Mouse (Mus musculus): ENCODE data around the gene Fggy.

Fggy gene

GRCm38 (mm10) chr4:95664327-95664726, 107.0 kb downstream of the Fggy start:
- DNase-seq (ENCODE audit: low read depth, low spot score) = no peak

- DNase-seq (ENCODE audit: low read depth, low spot score) = no peak
Measured at GRCm38 (mm10) chr4:95666284-95666889, 109.1 kb downstream of the Fggy start.

GRCm38 (mm10) chr4:95666896-95667295, 109.6 kb downstream of the Fggy start:
- no peak for DNase-seq (ENCODE audit: low read depth, low spot score)

GRCm38 (mm10) chr4:95667595-95667994, 110.3 kb downstream of the Fggy start:
- no peak for DNase-seq (ENCODE audit: low read depth, low spot score)

GRCm38 (mm10) chr4:95668543-95668942, 111.2 kb downstream of the Fggy start:
- no peak for DNase-seq (ENCODE audit: low read depth, low spot score)

- no peak for DNase-seq (ENCODE audit: low read depth, low spot score)
Measured at GRCm38 (mm10) chr4:95669336-95669735, 112.0 kb downstream of the Fggy start.

GRCm38 (mm10) chr4:95670559-95670958, 113.3 kb downstream of the Fggy start:
- DNase-seq (ENCODE audit: low read depth, low spot score) = no peak

- DNase-seq (ENCODE audit: low read depth, low spot score) = no peak
Measured at GRCm38 (mm10) chr4:95672039-95672438, 114.7 kb downstream of the Fggy start.

- no peak for DNase-seq (ENCODE audit: low read depth, low spot score)
Measured at GRCm38 (mm10) chr4:95676390-95676789, 119.1 kb downstream of the Fggy start.

- DNase-seq (ENCODE audit: low read depth, low spot score) = no peak
Measured at GRCm38 (mm10) chr4:95680756-95681449, 123.6 kb downstream of the Fggy start.

GRCm38 (mm10) chr4:95684522-95685080, 127.3 kb downstream of the Fggy start:
- no peak for DNase-seq (ENCODE audit: low read depth, low spot score)

GRCm38 (mm10) chr4:95686775-95687174, 129.5 kb downstream of the Fggy start:
- no peak for DNase-seq (ENCODE audit: low read depth, low spot score)

- DNase-seq (ENCODE audit: low read depth, low spot score) = no peak
Measured at GRCm38 (mm10) chr4:95687350-95687749, 130.0 kb downstream of the Fggy start.

- no peak for DNase-seq (ENCODE audit: low read depth, low spot score)
Measured at GRCm38 (mm10) chr4:95688159-95688558, 130.9 kb downstream of the Fggy start.

- no peak for DNase-seq (ENCODE audit: low read depth, low spot score)
Measured at GRCm38 (mm10) chr4:95700366-95700765, 143.1 kb downstream of the Fggy start.

- DNase-seq (ENCODE audit: low read depth, low spot score) = no peak
Measured at GRCm38 (mm10) chr4:95707941-95708897, 150.9 kb downstream of the Fggy start.

GRCm38 (mm10) chr4:95709750-95710149, 152.4 kb downstream of the Fggy start:
- DNase-seq (ENCODE audit: low read depth, low spot score) = no peak

GRCm38 (mm10) chr4:95712802-95713201, 155.5 kb downstream of the Fggy start:
- DNase-seq (ENCODE audit: low read depth, low spot score) = no peak

GRCm38 (mm10) chr4:95713271-95713670, 156.0 kb downstream of the Fggy start:
- no peak for DNase-seq (ENCODE audit: low read depth, low spot score)

GRCm38 (mm10) chr4:95716137-95716536, 158.8 kb downstream of the Fggy start:
- no peak for DNase-seq (ENCODE audit: low read depth, low spot score)

GRCm38 (mm10) chr4:95723615-95724014, 166.3 kb downstream of the Fggy start:
- peak; percentile 31 for DNase-seq (ENCODE audit: low read depth, low spot score)

GRCm38 (mm10) chr4:95726361-95726760, 169.1 kb downstream of the Fggy start:
- DNase-seq (ENCODE audit: low read depth, low spot score) = no peak

Measured in CD4-positive, CD25-positive, alpha-beta regulatory T cell, adult 2 months (primary cell).